Mouse (Mus musculus): ENCODE measurements around the gene Sppl3. TPM values are rescaled to one million over a fixed set of nuclear protein-coding genes. Genes with fewer than 3 reads are reported as not detected.

Sppl3 gene
- polyA plus RNA-seq, 1 experiment: 69.2 TPM

DNA sequence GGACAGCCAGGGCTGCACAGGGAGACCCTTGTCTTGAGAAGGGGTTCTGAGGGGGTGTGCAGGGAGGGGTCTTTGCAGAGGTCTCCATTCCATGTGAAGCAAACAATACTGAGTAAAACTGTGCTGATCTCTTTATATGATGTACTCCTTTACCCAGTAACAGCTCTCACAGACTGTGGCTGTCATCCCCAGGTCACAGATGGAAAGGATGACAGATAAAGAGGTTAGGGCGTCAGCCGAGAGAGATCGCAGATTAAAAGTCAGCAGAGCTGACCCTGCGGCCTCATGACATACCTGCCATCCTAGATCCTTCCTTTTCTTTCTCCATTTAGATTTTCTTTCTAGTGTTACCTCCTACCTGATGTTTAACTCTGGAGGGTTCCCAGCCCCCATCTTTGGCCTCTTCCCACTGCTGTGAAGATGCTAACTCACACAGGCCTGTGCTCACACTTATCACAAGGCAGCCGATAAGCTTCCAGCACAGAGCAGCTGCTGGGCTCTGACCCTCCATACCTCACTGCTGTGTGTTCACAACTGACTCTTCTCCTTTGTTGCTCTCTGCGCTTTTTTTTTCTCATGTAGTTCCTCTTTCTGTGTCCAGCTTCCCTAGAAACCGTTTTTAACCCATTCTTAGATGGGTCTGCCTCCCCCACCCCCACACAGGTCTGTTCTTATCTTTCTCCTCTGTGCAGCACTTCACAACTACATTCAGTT lies 47.8 kb downstream of the Sppl3 start:
- Histone ChIP-seq H3K36me3 (ENCODE audit: control insufficient read depth, insufficient read depth, low read length, poor library complexity, severe bottlenecking) (0 out of 2 replicates have a peak, but pooled peaks cover 5% of the 10 kb centered on the region), H3K9me3 (replicated peaks; ENCODE audit: control insufficient read depth, insufficient read depth, low read length, poor library complexity, severe bottlenecking) (no peaks in the 10 kb centered on the region), H3K9ac (ENCODE audit: low read depth, poor library complexity, severe bottlenecking) (no peak overlapping the region), H3K4me3 (ENCODE audit: low read depth, low read length) (no peak overlapping the region), H3K27ac (ENCODE audit: insufficient read depth, low read length) (no peak overlapping the region), H3K27me3 (ENCODE audit: control insufficient read depth, insufficient read depth, low read length, poor library complexity, severe bottlenecking) (no peaks in the 10 kb centered on the region), H3K4me1 (ENCODE audit: control insufficient read depth, insufficient read depth, low read length) (no peaks in the 10 kb centered on the region)
- TF ChIP-seq EP300 (IDR thresholded peaks at IDR 0.05; ENCODE audit: insufficient read depth, low read depth, low read length): no peak
- TF ChIP-seq CTCF (IDR thresholded peaks at IDR 0.05; ENCODE audit: low read depth, low read length): no peak
- no peak for TF ChIP-seq POLR2A (IDR thresholded peaks at IDR 0.05; ENCODE audit: insufficient read depth, low read length)

DNA sequence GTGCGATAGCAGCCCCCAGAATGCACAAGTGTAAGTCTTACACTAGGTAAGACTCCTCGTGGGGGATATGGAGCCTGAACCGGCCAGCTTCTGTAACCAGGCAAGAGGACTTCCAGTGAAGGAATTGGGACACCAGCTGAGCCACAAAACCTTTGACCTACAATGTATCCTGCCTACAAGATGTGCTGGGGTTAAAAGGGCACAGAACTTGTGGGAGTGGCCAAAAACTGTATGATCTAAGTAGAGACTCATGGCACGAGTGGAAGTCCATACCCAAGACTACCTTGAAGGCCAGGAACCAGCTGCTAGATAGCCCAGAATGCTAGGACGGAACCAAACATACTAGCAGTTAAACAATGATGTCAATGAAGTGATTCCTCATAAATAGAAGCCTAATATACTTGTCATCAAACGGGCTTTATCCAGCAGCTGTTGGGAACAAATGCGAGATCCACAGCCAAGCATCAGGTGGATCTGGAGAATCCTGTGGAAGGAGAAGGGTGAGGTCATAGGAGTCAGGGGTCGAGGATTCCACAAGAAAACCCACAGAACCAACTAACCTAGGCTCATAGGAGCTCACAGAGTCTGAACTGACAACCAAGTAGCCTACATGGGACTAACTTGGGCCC lies 49.2 kb downstream of the Sppl3 start:
- TF ChIP-seq POLR2A (IDR thresholded peaks at IDR 0.05; ENCODE audit: insufficient read depth, low read length) (no peak), EP300 (IDR thresholded peaks at IDR 0.05; ENCODE audit: insufficient read depth, low read depth, low read length) (no peak), CTCF (IDR thresholded peaks at IDR 0.05; ENCODE audit: low read depth, low read length) (no peak)
- Histone ChIP-seq H3K27ac (ENCODE audit: insufficient read depth, low read length) (no peak overlapping the region), H3K4me3 (ENCODE audit: low read depth, low read length) (no peak overlapping the region), H3K9me3 (replicated peaks; ENCODE audit: control insufficient read depth, insufficient read depth, low read length, poor library complexity, severe bottlenecking) (no peaks in the 10 kb centered on the region), H3K9ac (ENCODE audit: low read depth, poor library complexity, severe bottlenecking) (no peak overlapping the region), H3K4me1 (ENCODE audit: control insufficient read depth, insufficient read depth, low read length) (no peaks in the 10 kb centered on the region), H3K27me3 (ENCODE audit: control insufficient read depth, insufficient read depth, low read length, poor library complexity, severe bottlenecking) (no peaks in the 10 kb centered on the region), H3K36me3 (ENCODE audit: control insufficient read depth, insufficient read depth, low read length, poor library complexity, severe bottlenecking) (0 out of 2 replicates have a peak, but pooled peaks cover 5% of the 10 kb centered on the region)

DNA sequence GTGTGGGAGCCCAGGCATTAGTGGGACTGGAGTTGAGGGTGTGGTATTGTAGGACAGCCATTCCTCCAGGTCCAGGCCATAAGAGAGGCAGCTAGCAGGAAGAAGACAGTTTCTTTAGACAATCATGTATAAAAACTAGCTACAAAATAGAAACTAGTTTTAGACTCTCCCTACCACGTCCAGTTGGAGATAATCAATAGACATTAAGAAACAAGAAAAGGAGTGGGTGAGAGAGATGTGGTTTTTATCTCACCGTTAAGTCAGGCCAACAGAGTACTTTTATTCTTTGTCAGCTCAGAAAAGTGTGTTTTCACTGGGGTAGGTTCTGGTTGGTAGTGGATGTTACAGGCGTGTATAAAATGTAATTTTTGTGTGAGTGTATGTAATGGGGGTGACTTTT lies 50.0 kb downstream of the Sppl3 start:
- H3K9me3 ChIP-seq (replicated peaks; ENCODE audit: control insufficient read depth, insufficient read depth, low read length, poor library complexity, severe bottlenecking): no peaks in the 10 kb centered on the region
- 0 out of 2 replicates have a peak, but pooled peaks cover 5% of the 10 kb centered on the region for H3K36me3 ChIP-seq (ENCODE audit: control insufficient read depth, insufficient read depth, low read length, poor library complexity, severe bottlenecking)

DNA sequence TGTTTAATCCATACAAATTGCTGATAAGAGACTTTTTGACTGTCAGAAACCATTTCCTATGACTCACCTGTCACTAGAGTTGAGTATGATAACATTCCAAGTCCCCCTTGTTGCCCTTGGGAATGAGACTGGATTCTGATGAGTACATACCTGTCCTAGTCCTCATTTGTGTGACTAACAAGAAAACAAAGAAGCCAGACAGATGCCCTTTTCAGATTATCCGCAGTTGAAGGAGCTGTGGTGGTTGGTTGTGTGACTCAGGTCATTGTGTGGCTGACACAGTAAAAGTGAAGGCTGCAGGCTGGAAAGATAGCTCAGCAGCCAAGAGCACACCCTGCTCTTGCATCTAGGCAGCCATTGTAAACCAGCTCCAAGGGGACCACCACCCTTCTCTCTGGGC lies 51.6 kb downstream of the Sppl3 start:
- H3K9me3 ChIP-seq (replicated peaks; ENCODE audit: control insufficient read depth, insufficient read depth, low read length, poor library complexity, severe bottlenecking): no peaks in the 10 kb centered on the region
- no peak overlapping the region for H3K27ac ChIP-seq (ENCODE audit: insufficient read depth, low read length)
- TF ChIP-seq EP300 (IDR thresholded peaks at IDR 0.05; ENCODE audit: insufficient read depth, low read depth, low read length) (no peak), CTCF (IDR thresholded peaks at IDR 0.05; ENCODE audit: low read depth, low read length) (no peak), POLR2A (IDR thresholded peaks at IDR 0.05; ENCODE audit: insufficient read depth, low read length) (no peak)
- no peak overlapping the region for H3K9ac ChIP-seq (ENCODE audit: low read depth, poor library complexity, severe bottlenecking)
- no peaks in the 10 kb centered on the region for H3K27me3 ChIP-seq (ENCODE audit: control insufficient read depth, insufficient read depth, low read length, poor library complexity, severe bottlenecking)
- no peaks in the 10 kb centered on the region for H3K4me1 ChIP-seq (ENCODE audit: control insufficient read depth, insufficient read depth, low read length)
- no peak overlapping the region for H3K4me3 ChIP-seq (ENCODE audit: low read depth, low read length)
- 0 out of 2 replicates have a peak, but pooled peaks cover 5% of the 10 kb centered on the region for H3K36me3 ChIP-seq (ENCODE audit: control insufficient read depth, insufficient read depth, low read length, poor library complexity, severe bottlenecking)

More for the DNA sequence above, 50.0 kb downstream of the Sppl3 start:
- no peak overlapping the region for H3K4me3 ChIP-seq (ENCODE audit: low read depth, low read length)
- no peaks in the 10 kb centered on the region for H3K4me1 ChIP-seq (ENCODE audit: control insufficient read depth, insufficient read depth, low read length)
- TF ChIP-seq CTCF (IDR thresholded peaks at IDR 0.05; ENCODE audit: low read depth, low read length): no peak
- TF ChIP-seq EP300 (IDR thresholded peaks at IDR 0.05; ENCODE audit: insufficient read depth, low read depth, low read length): no peak
- TF ChIP-seq POLR2A (IDR thresholded peaks at IDR 0.05; ENCODE audit: insufficient read depth, low read length): no peak
- H3K9ac ChIP-seq (ENCODE audit: low read depth, poor library complexity, severe bottlenecking): no peak overlapping the region
- no peaks in the 10 kb centered on the region for H3K27me3 ChIP-seq (ENCODE audit: control insufficient read depth, insufficient read depth, low read length, poor library complexity, severe bottlenecking)
- no peak overlapping the region for H3K27ac ChIP-seq (ENCODE audit: insufficient read depth, low read length)

GRCm38 (mm10) chr5:115063391-115063790 lies 52.5 kb downstream of the Sppl3 start:
- Histone ChIP-seq H3K36me3 (ENCODE audit: control insufficient read depth, insufficient read depth, low read length, poor library complexity, severe bottlenecking) (0 out of 2 replicates have a peak, but pooled peaks cover 5% of the 10 kb centered on the region), H3K27ac (ENCODE audit: insufficient read depth, low read length) (no peak overlapping the region), H3K9ac (ENCODE audit: low read depth, poor library complexity, severe bottlenecking) (no peak overlapping the region), H3K27me3 (ENCODE audit: control insufficient read depth, insufficient read depth, low read length, poor library complexity, severe bottlenecking) (no peaks in the 10 kb centered on the region), H3K4me1 (ENCODE audit: control insufficient read depth, insufficient read depth, low read length) (no peaks in the 10 kb centered on the region), H3K4me3 (ENCODE audit: low read depth, low read length) (no peak overlapping the region), H3K9me3 (replicated peaks; ENCODE audit: control insufficient read depth, insufficient read depth, low read length, poor library complexity, severe bottlenecking) (no peaks in the 10 kb centered on the region)
- no peak for TF ChIP-seq CTCF (IDR thresholded peaks at IDR 0.05; ENCODE audit: low read depth, low read length)
- TF ChIP-seq EP300 (IDR thresholded peaks at IDR 0.05; ENCODE audit: insufficient read depth, low read depth, low read length): no peak
- no peak for TF ChIP-seq POLR2A (IDR thresholded peaks at IDR 0.05; ENCODE audit: insufficient read depth, low read length)

DNA sequence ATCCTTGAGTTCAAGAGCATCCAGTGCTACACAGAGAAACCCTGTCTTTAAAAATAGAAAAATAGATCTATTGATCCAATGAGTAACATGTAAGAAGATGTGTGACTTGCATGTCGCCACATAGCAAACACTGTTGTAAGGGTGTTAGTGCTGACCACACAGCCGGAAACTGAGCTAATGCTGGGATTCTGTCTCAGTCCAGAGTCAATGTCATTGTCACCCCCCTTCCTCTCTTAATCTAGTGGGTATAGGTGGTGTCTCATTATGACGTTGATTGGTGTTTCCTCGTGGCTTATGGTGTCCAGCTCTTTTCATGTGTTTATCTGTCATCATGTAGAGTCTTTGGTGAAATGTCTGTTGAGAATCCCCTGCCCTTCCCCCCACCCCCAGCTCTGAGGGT lies 55.3 kb downstream of the Sppl3 start:
- TF ChIP-seq CTCF (IDR thresholded peaks at IDR 0.05; ENCODE audit: low read depth, low read length) (no peak), EP300 (IDR thresholded peaks at IDR 0.05; ENCODE audit: insufficient read depth, low read depth, low read length) (no peak), POLR2A (IDR thresholded peaks at IDR 0.05; ENCODE audit: insufficient read depth, low read length) (no peak)
- Histone ChIP-seq H3K4me3 (ENCODE audit: low read depth, low read length) (no peak overlapping the region), H3K4me1 (ENCODE audit: control insufficient read depth, insufficient read depth, low read length) (peaks cover 4% of the 10 kb centered on the region), H3K27ac (ENCODE audit: insufficient read depth, low read length) (no peak overlapping the region), H3K9me3 (replicated peaks; ENCODE audit: control insufficient read depth, insufficient read depth, low read length, poor library complexity, severe bottlenecking) (no peaks in the 10 kb centered on the region), H3K27me3 (ENCODE audit: control insufficient read depth, insufficient read depth, low read length, poor library complexity, severe bottlenecking) (no peaks in the 10 kb centered on the region), H3K36me3 (ENCODE audit: control insufficient read depth, insufficient read depth, low read length, poor library complexity, severe bottlenecking) (0 out of 2 replicates have a peak, but pooled peaks cover 5% of the 10 kb centered on the region), H3K9ac (ENCODE audit: low read depth, poor library complexity, severe bottlenecking) (no peak overlapping the region)

All from ES-Bruce4 (cell line).